Mouse (Mus musculus) heart, embryonic 14.5 days (tissue): ENCODE measurements around the gene Dab1. TPM values are rescaled to one million over a fixed set of nuclear protein-coding genes. Genes with fewer than 3 reads are reported as not detected.

ENCODE experiments used
- ATAC-seq: fragments of 200-750 bp; cut with Nextera tagmentation; 2 replicates; pipeline ENCODE4 v1.8.0; 2017; ENCODE audit warnings: low read depth, moderate TSS enrichment; ENCODE audit not compliant: insufficient number of reproducible peaks, insufficient read depth, low FRiP score
- H3K27ac ChIP-seq, 2 experiments: fragments of 200-500 bp in 1 of 2; fragments of 300-500 bp in 1 of 2; sonication (generic) in 1 of 2; replicated peaks in 1 of 2; 2 replicates each; pipeline ENCODE4 v1.5.1; 2012 to 2014; ENCODE audit warnings: low read depth in 2 of 2, low read length in 2 of 2, control low read depth in 1 of 2, mild to moderate bottlenecking in 1 of 2, mixed read lengths in 1 of 2; ENCODE audit not compliant: control insufficient read depth in 1 of 2, insufficient read depth in 1 of 2
- H3K27me3 ChIP-seq: fragments of 300-500 bp; sonication (generic); 2 replicates; pipeline ENCODE4 v1.6.1; 2014; ENCODE audit warnings: mild to moderate bottlenecking, low read length, control low read depth; ENCODE audit not compliant: control insufficient read depth, insufficient read depth
- H3K36me3 ChIP-seq: fragments of 300-500 bp; sonication (generic); 2 replicates; pipeline ENCODE4 v1.6.1; 2014; ENCODE audit warnings: mild to moderate bottlenecking, control low read depth, low read length, mixed read lengths; ENCODE audit not compliant: control insufficient read depth, insufficient read depth
- H3K4me1 ChIP-seq, 2 experiments: fragments of 200-500 bp in 1 of 2; fragments of 300-500 bp in 1 of 2; sonication (generic) in 1 of 2; 2 replicates each; pipeline ENCODE4 v1.6.1; 2012 to 2014; ENCODE audit warnings: low read length in 2 of 2, control low read depth in 1 of 2, mixed read lengths in 1 of 2; ENCODE audit not compliant: control insufficient read depth in 2 of 2, insufficient read depth in 2 of 2
- H3K4me2 ChIP-seq: fragments of 300-500 bp; sonication (generic); 2 replicates; pipeline ENCODE4 v1.6.1; 2014; ENCODE audit warnings: mild to moderate bottlenecking, low read length
- H3K4me3 ChIP-seq, 2 experiments: fragments of 200-500 bp in 1 of 2; fragments of 300-500 bp in 1 of 2; sonication (generic) in 1 of 2; 2 replicates each; pipeline ENCODE4 v1.5.1; 2012 to 2014; ENCODE audit warnings: low read length in 2 of 2, mild to moderate bottlenecking in 2 of 2, control low read depth in 1 of 2, low read depth in 1 of 2, moderate library complexity in 1 of 2; ENCODE audit not compliant: control insufficient read depth in 1 of 2, insufficient read depth in 1 of 2
- H3K9ac ChIP-seq: fragments of 300-500 bp; sonication (generic); 2 replicates; pipeline ENCODE4 v1.6.1; 2014; ENCODE audit warnings: mild to moderate bottlenecking, low read length
- H3K9me3 ChIP-seq: fragments of 300-500 bp; sonication (generic); 2 replicates; pipeline ENCODE4 v1.6.1; 2016; ENCODE audit warnings: low read length, control low read depth; ENCODE audit not compliant: control insufficient read depth
- WGBS: fragments of 180-500 bp; shearing (Covaris S2); extraction: QIAGEN DNeasy Blood & Tissue Kit; methylation state at CpG from one replicate; pipeline ENCODE4 v1.1.7; 2014; 5-methylcytosine and 5-hydroxymethylcytosine counted together
- polyA plus RNA-seq: library from polyadenylated mRNA; unstranded; fragments of >200 nt; fragmentation: Nextera tagmentation; extraction: Ambion mirVana; gene quantifications from 2 replicates; pipeline ENCODE4 v1.2.1, GENCODE M21; 2014

Dab1 gene
- polyA plus RNA-seq, 1 experiment from 2014 or later, result 0.99 TPM

DNA sequence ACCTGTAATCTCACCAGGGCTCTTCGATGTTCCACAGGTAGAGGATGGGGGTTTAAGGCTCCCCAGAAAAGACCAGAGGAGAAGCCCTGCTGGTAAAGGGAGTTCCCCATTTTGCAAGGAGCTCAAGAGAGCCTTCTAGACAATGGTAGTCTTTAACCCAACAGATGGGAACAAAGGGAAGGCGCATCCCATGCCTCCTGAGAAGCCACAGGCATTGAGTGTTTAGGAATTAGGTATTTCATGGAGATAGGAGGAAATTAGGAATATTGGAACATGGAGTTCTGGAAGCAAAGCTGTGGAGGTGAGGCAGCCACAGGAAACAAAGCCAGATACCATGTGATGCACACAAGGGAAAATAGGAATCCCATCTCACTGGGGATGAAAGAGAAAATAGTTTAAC, 881.0 kb downstream of the Dab1 start:
- no peak for ATAC-seq
- Histone ChIP-seq H3K9ac (no peak overlapping the region), H3K4me1 (no peaks in the 10 kb centered on the region), H3K4me2 (no peak overlapping the region), H3K27ac (no peak overlapping the region), H3K27me3 (no peaks in the 10 kb centered on the region), H3K4me3 (no peak overlapping the region), H3K36me3 (no peaks in the 10 kb centered on the region), H3K9me3 (no peaks in the 10 kb centered on the region)
- 86% methylated on average over 2 of the region's 2 CpGs for WGBS

GRCm38 (mm10) chr4:104500646-104501045, 881.5 kb downstream of the Dab1 start:
- Histone ChIP-seq H3K27me3 (no peaks in the 10 kb centered on the region), H3K4me2 (no peak overlapping the region), H3K27ac (no peak overlapping the region), H3K9ac (no peak overlapping the region), H3K4me3 (no peak overlapping the region), H3K9me3 (no peaks in the 10 kb centered on the region), H3K4me1 (no peaks in the 10 kb centered on the region), H3K36me3 (no peaks in the 10 kb centered on the region)
- no peak for ATAC-seq
- 83% methylated on average over 4 of the region's 4 CpGs for WGBS

GRCm38 (mm10) chr4:104501245-104501644, 882.1 kb downstream of the Dab1 start:
- no peaks in the 10 kb centered on the region for H3K4me1 ChIP-seq
- no peak overlapping the region for H3K9ac ChIP-seq
- no peak for ATAC-seq
- H3K36me3 ChIP-seq, result no peaks in the 10 kb centered on the region
- H3K9me3 ChIP-seq, result no peaks in the 10 kb centered on the region
- H3K27ac ChIP-seq, result no peak overlapping the region
- H3K4me3 ChIP-seq, result no peak overlapping the region
- H3K27me3 ChIP-seq, result no peaks in the 10 kb centered on the region
- WGBS, result 66% methylated on average over 4 of the region's 4 CpGs
- no peak overlapping the region for H3K4me2 ChIP-seq

DNA sequence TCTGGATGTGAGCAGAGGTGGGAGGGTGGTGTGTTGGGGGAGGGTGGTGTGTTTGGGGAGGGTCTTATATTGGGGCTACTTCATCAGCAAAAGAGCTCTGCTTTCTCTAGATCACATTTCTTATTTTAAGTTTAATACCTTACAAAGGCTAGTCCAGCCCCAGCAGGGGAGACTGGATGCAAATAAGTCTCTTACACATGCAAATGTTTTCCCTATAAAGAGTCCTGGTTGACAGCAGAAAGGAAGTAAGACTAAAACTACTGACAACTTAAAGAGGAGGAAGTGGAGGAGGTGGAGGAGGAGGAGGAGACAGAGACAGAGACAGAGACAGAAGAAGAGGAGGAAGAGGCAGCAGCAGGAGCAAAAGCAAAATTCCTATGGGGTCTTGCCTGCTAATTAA, 885.8 kb downstream of the Dab1 start:
- no peak for ATAC-seq
- H3K4me2 ChIP-seq, result no peak overlapping the region
- no peak overlapping the region for H3K9ac ChIP-seq
- no peaks in the 10 kb centered on the region for H3K9me3 ChIP-seq
- H3K36me3 ChIP-seq, result no peaks in the 10 kb centered on the region
- H3K27me3 ChIP-seq, result no peaks in the 10 kb centered on the region
- H3K27ac ChIP-seq, result no peak overlapping the region
- no peak overlapping the region for H3K4me3 ChIP-seq
- no peaks in the 10 kb centered on the region for H3K4me1 ChIP-seq

DNA sequence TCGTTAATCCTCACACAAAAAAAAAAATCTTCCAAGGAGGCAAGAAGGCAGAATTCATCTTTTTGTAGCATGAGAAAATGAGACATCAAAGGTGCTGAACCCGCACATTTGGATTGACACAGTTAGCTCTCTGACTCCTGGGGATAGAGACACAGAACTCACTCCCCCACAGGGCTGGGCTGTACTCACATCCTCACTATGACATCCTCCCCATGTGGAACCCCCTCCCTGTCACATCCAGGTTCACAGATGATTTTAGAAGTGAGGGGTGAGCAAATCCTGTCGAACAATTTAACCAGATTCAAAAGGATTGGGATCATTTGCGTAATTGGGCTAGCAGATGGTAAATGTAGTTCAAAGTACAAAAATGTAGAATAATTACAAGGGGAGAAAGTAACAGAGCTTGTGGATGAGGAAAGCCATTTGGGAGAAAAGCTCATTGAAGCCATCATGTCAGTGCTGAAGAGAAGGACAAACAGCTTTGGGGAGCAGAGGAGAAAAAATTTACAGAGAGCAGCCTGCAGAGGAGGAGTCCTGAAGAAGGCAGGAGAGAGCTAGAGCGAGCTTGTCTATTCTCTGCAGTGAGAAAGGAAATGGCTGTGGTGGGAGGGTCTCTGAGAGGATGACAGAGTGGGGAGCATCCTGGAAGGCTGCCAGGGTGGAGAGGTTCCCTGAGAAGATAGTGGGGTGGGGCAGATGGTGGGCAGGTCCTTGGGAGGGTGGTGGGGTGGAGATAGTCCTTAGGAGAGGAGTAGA, 890.2 kb downstream of the Dab1 start:
- H3K4me2 ChIP-seq, result no peak overlapping the region
- H3K9me3 ChIP-seq, result no peaks in the 10 kb centered on the region
- H3K27ac ChIP-seq, result no peak overlapping the region
- H3K27me3 ChIP-seq, result no peaks in the 10 kb centered on the region
- no peaks in the 10 kb centered on the region for H3K4me1 ChIP-seq
- no peaks in the 10 kb centered on the region for H3K36me3 ChIP-seq
- no peak overlapping the region for H3K9ac ChIP-seq
- no peak overlapping the region for H3K4me3 ChIP-seq
- ATAC-seq, result no peak
- WGBS, result 65% methylated on average over 5 of the region's 5 CpGs

GRCm38 (mm10) chr4:104511855-104512254, 892.7 kb downstream of the Dab1 start:
- H3K4me1 ChIP-seq, result no peaks in the 10 kb centered on the region
- WGBS, result 75% methylated on average over 6 of the region's 6 CpGs
- no peaks in the 10 kb centered on the region for H3K36me3 ChIP-seq
- H3K4me3 ChIP-seq, result no peak overlapping the region
- H3K9ac ChIP-seq, result no peak overlapping the region
- H3K9me3 ChIP-seq, result no peaks in the 10 kb centered on the region
- H3K27ac ChIP-seq, result no peak overlapping the region
- ATAC-seq, result no peak
- no peaks in the 10 kb centered on the region for H3K27me3 ChIP-seq
- no peak overlapping the region for H3K4me2 ChIP-seq

DNA sequence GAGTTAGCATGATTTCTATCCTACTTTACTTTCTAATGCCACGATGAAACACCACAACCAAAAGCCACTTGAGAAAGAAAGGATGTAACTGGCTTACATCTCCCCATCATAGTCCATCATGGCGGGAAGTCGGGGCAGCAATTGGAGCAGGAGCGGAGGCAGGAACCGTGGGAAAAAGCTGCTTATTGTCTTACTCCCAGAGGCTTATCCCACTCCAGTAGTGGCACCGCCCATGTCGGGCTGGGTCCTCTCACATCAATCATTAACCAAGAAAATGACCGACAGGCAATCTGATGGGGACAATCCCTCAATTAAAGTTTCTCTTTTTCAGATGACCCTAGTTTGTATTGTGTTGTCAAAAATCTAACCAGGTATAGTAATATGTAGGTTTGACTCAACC, 893.4 kb downstream of the Dab1 start:
- Histone ChIP-seq H3K27ac (no peak overlapping the region), H3K9ac (no peak overlapping the region), H3K4me3 (no peak overlapping the region), H3K4me2 (no peak overlapping the region), H3K27me3 (no peaks in the 10 kb centered on the region), H3K36me3 (no peaks in the 10 kb centered on the region), H3K4me1 (no peaks in the 10 kb centered on the region), H3K9me3 (no peaks in the 10 kb centered on the region)
- 85% methylated on average over 8 of the region's 8 CpGs for WGBS
- ATAC-seq, result no peak

- Histone ChIP-seq H3K9me3 (no peaks in the 10 kb centered on the region), H3K4me1 (no peaks in the 10 kb centered on the region), H3K4me3 (no peak overlapping the region), H3K27ac (no peak overlapping the region), H3K36me3 (no peaks in the 10 kb centered on the region), H3K9ac (no peak overlapping the region), H3K27me3 (no peaks in the 10 kb centered on the region), H3K4me2 (no peak overlapping the region)
- no peak for ATAC-seq
- WGBS, result 74% methylated on average over 7 of the region's 7 CpGs
These were observed 894.5 kb downstream of the Dab1 start for GRCm38 (mm10) chr4:104513622-104514021.
